Mouse (Mus musculus) kidney, adult 2 months (tissue): ENCODE results near the gene Tsga10. TPM values are rescaled to one million over a fixed set of nuclear protein-coding genes. Genes with fewer than 3 reads are reported as not detected.

Experiments used
- DNase-seq: peaks from one replicate; pipeline ENCODE4 v3.0.0; 2021
- H3K27ac ChIP-seq: fragments of 200-500 bp; 2 replicates; pipeline ENCODE4 v1.5.1; 2012; ENCODE audit warnings: low read depth, low read length, control low read depth, inconsistent platforms; ENCODE audit not compliant: insufficient read depth
- H3K27me3 ChIP-seq: fragments of 200-500 bp; replicated peaks from 2 replicates; pipeline ENCODE4 v1.6.1; 2012; ENCODE audit warnings: mild to moderate bottlenecking, moderate library complexity, low read length, inconsistent platforms; ENCODE audit not compliant: control insufficient read depth, insufficient read depth
- H3K36me3 ChIP-seq: fragments of 200-500 bp; 2 replicates; pipeline ENCODE4 v1.6.1; 2012; ENCODE audit warnings: mild to moderate bottlenecking, moderate library complexity, low read length, inconsistent platforms; ENCODE audit not compliant: control insufficient read depth, insufficient read depth
- H3K4me1 ChIP-seq: fragments of 200-500 bp; 2 replicates; pipeline ENCODE4 v1.6.1; 2011; ENCODE audit warnings: low read length; ENCODE audit not compliant: control insufficient read depth, insufficient read depth
- H3K4me3 ChIP-seq: fragments of 200-500 bp; 2 replicates; pipeline ENCODE4 v1.5.1; 2011; ENCODE audit warnings: mild to moderate bottlenecking, low read depth, low read length, control low read depth; ENCODE audit not compliant: insufficient read depth
- CTCF ChIP-seq: fragments of 200-500 bp; conservative IDR thresholded peaks from 2 replicates; pipeline ENCODE4 v1.5.1; 2011; ENCODE audit warnings: low read depth, mild to moderate bottlenecking, control low read depth, low read length, moderate library complexity, mixed read lengths; ENCODE audit not compliant: insufficient read depth, insufficient read length
- POLR2A ChIP-seq: fragments of 200-500 bp; IDR thresholded peaks from one replicate; pipeline ENCODE4 v1.6.1; 2011; ENCODE audit warnings: low read depth, low read length, control low read depth
- WGBS: fragments of 180-500 bp; shearing (Covaris S2); methylation state at CpG from one replicate; pipeline ENCODE4 v1.1.7; 2018; 5-methylcytosine and 5-hydroxymethylcytosine counted together
- polyA plus RNA-seq: library from polyadenylated mRNA; depleted of rRNA; stranded (reverse); fragments of >200 nt; gene quantifications from 2 replicates; pipeline ENCODE4 v1.2.3, GENCODE M21; 2012

The Tsga10 gene
- polyA plus RNA-seq, 1 experiment = 0.72 TPM

DNA sequence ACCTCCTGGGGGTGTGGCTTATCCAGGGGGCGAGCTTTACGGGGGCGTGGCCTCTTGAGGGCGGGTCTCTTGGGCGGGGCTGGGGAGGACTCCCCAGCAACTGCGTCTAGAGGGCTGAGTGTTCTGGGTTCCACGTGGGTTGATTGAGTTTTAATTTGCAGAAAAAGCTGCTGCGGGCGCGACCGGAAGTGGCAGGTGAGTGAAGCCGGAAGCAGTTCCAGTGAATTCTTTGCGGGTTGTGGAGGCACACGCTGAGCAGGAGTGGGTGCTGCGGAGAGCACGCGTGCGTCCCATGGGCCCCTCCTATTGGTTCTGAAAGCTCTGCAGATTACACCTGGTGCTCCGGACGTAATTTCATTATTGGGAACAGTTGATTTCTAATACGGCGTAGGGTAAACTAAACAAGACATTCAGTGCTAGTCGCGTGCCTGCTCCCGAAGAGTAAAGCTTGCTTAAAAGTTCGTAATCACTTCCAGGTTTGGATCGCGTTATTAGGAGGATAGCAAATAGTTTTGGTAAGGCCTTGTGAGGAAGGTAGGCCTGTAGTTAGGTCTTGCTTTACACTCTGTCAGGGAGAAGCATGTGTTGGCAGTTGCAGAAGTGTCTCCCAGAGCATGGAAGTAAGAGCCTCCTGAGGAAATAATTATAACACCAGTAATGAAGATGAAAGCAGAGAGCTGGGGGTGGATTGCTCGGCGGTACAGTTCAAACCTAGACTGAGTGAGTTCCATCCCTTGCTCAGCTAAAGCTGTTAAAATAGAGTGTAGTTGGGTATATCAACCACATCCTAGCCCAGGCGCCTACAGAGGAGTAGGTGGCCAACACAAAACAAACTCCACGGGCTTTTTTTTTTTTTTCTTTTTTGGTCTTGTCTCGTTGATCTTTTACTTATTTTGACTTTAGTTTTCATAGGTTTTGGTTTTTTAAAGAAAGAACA, 6.2 kb upstream of the Tsga10 start:
- Histone ChIP-seq H3K4me3 (peak overlapping the region; percentile 84), H3K36me3 (no peaks in the 10 kb centered on the region; the same call in 1 of the 2 replicates), H3K4me1 (peaks cover 7% of the 10 kb centered on the region; the same call in 1 of the 2 replicates), H3K27ac (peak overlapping the region; percentile 66), H3K27me3 (no peaks in the 10 kb centered on the region)
- WGBS = 4% methylated on average over 33 of the region's 33 CpGs
- peak; percentile 93 for DNase-seq
- TF ChIP-seq CTCF (no peak), POLR2A (peak; percentile 28)

DNA sequence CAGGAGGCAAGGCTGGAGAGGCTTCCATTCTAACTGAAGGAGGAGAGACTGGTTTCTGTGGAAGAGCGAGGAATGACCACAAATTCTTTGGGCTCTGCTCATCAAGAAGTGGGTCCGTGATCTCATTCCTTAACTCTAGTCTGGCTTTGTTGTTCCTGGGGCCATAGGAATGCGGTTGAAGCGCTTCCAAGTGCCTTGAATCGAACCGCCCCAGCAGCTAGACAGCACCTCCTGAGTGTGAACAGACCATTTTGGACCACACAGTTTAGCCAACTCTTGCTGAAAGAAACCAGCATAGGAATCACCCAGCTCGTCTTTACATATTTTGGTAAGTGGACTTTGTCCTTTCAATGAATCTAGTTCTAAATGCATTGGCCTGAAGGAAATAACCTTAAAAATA, 5.5 kb upstream of the Tsga10 start, which contains the start of gene Lipt1:
TSS of gene Lipt1 (plus strand) at position 35 of the 400 bp plus-strand sequence.
- Histone ChIP-seq H3K27ac (peak within 1 kb of the TSS; percentile 66), H3K4me3 (peak within 1 kb of the TSS; percentile 84), H3K4me1 (peaks cover 7% of the 10 kb centered on the region; the same call in 1 of the 2 replicates), H3K36me3 (no peaks in the 10 kb centered on the region), H3K27me3 (no peaks in the 10 kb centered on the region)
- TF ChIP-seq POLR2A (no peak), CTCF (no peak)
- no peak for DNase-seq
- WGBS = 10% methylated on average over 7 of the region's 7 CpGs

DNA sequence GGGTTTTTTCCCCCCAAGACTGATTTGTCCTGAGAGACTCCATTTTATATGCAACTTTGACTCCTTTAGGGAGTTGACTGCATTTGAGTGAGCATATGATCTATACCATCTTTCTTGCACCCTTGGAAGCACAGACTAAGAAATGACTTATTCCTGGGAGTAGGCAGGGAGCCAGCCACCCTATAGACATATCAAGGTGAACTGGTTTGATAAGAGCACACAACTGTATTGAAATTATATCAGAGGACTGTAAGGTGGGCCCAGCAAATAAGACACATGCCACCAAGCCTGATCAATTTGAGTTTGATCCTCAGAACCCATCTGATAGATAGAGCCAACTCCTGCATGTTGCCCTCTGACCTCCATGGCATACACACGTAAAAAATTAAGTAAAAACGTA, 3.1 kb upstream of the Tsga10 start:
- DNase-seq = no peak
- Histone ChIP-seq H3K27me3 (no peaks in the 10 kb centered on the region), H3K4me3 (no peak overlapping the region), H3K27ac (no peak overlapping the region), H3K4me1 (peaks cover 7% of the 10 kb centered on the region; the same call in 1 of the 2 replicates), H3K36me3 (no peaks in the 10 kb centered on the region)
- TF ChIP-seq CTCF = no peak
- TF ChIP-seq POLR2A = no peak
- 65% methylated on average over 2 of the region's 2 CpGs for WGBS

DNA sequence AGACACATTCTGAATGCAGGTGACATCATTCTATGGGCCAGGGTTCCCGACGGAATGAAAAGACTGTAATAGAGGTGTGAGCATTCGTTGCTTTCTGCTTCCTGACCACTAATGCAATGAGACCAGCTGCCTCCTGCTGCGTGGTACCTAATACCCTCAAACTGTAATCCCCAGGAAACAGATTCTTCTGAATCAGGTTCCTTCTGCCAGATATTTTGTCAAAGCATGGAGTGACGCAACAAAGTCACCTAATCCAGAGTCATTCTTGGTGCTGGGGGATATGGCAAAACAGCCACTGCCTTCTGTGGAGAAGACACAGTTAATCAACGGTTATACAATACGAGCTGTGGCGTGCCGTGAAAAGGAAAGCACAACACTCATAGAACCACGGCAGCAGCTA, 2.4 kb upstream of the Tsga10 start:
- Histone ChIP-seq H3K27me3 (no peaks in the 10 kb centered on the region), H3K36me3 (no peaks in the 10 kb centered on the region), H3K27ac (no peak overlapping the region), H3K4me1 (peaks cover 7% of the 10 kb centered on the region; the same call in 1 of the 2 replicates), H3K4me3 (no peak overlapping the region)
- DNase-seq = no peak
- no peak for TF ChIP-seq CTCF
- no peak for TF ChIP-seq POLR2A
- WGBS = 61% methylated on average over 10 of the region's 10 CpGs

DNA sequence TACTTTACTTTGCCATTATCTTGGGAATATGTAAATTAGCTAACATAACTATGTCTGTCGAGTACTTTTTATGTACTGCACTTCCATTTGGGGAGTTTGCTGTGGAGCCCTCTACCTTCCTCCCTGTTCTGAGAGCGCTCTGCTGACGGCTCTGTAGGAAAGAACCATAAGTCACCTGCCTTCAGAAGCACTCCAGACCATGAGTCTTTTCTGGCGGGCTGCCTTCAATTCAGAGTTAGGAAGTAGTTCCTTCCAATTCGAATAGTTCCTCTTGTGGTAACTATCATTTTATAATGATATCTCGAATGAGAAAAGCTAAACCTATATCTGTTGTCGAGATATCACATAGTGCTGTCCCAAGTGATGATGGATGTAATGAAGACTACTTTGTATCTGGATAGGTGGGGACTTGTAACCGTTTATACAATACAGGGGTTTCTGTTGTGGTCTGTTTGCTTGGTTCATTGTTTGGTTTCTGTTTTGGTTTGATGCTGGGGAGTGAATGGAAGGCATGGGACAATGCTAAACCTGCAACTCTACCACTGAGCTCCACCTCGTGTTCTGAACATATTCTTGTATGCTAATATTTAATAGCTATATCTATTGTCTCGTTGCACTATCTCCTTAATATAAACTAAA, 1.6 kb upstream of the Tsga10 start:
- no peak for DNase-seq
- Histone ChIP-seq H3K4me3 (no peak overlapping the region), H3K4me1 (peaks cover 7% of the 10 kb centered on the region; the same call in 1 of the 2 replicates), H3K36me3 (no peaks in the 10 kb centered on the region), H3K27me3 (no peaks in the 10 kb centered on the region), H3K27ac (no peak overlapping the region)
- WGBS = 68% methylated on average over 10 of the region's 10 CpGs
- TF ChIP-seq POLR2A (no peak), CTCF (no peak)

DNA sequence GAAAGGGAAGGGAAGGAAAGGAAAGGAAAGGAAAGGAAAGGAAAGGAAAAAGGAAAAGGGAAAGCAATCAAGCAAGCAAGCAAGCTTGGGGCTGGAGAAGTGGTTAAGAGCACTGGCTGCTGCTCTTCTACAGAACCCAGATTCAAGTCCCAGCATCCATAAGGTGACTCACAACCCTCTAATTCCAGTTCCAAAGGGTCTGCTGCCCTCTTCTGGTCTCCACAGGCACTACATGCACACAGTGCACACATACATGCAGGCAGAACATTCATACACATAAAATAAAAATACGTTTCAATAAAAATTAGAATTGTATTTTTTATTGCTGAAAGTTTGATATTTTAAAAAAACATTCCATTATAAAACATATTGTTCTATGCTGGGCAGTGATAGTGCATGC, 827 bp upstream of the Tsga10 start:
- 88% methylated on average over 1 of the region's 1 CpGs for WGBS
- H3K27me3 ChIP-seq = no peaks in the 10 kb centered on the region
- no peaks in the 10 kb centered on the region for H3K36me3 ChIP-seq
- no peak overlapping the region for H3K27ac ChIP-seq
- H3K4me3 ChIP-seq = no peak overlapping the region
- TF ChIP-seq POLR2A (no peak), CTCF (peak; percentile 81)
- peaks cover 3% of the 10 kb centered on the region; the same call in 1 of the 2 replicates for H3K4me1 ChIP-seq
- peak; percentile 69 for DNase-seq

DNA sequence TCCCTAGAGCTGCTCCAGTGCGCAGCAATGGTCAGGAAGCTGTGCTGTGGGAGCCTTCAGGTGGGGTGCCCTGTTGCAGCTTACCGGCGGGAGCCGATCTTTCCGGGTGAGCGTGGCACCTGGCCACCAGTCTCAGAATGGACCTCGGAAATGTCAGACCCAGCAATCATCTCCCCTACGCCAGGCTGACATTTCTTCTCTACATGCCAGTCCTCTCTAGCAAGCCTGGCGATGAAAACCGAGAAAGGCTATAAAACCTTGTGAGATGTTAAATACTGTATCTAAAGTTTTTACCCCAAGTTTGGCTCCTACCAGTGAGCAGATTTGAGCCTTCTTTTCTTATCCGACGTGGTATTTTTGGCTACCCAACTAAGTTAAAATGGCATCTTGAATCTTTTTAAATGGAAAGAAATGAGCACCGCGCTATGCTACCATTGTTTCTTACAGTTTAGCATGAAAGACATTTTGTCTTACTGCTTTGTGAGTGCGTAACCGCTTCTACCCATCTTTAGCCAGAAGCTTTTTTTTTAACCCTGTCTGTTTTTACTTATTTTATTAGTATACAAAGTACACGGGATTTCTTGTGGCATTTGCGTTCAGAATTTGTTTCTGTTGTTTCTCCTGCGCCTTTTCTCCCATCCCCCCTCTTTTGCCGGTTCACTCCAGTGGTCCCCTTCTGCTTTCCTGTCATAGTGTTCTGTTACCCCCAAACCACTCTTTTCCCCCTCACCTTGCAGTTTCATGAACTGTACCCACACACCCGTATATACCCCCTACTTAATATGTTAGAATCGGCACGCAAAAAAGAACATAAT, 621 bp downstream of the Tsga10 start:
- Histone ChIP-seq H3K4me1 (no peaks in the 10 kb centered on the region; the same call in 1 of the 2 replicates), H3K4me3 (peak overlapping the region; percentile 62), H3K27ac (peak overlapping the region; percentile 52), H3K36me3 (no peaks in the 10 kb centered on the region), H3K27me3 (no peaks in the 10 kb centered on the region)
- no peak for TF ChIP-seq POLR2A
- no peak for TF ChIP-seq CTCF
- no peak for DNase-seq
- 10% methylated on average over 23 of the region's 23 CpGs for WGBS
